Mouse (Mus musculus): ENCODE results near the gene Olfr638. TPM values are rescaled to one million over a fixed set of nuclear protein-coding genes. Genes with fewer than 3 reads are reported as not detected.

The Olfr638 gene
- polyA plus RNA-seq, 1 experiment from 2014 or later: not detected

Other genes with a start within 250 kb of the Olfr638 start
- not detected in 2 replicates for gene Olfr630, start 241.4 kb upstream of the Olfr638 start, polyA plus RNA-seq (2015; fragmentation: Nextera tagmentation; extraction: Ambion mirVana)
- gene Olfr69, start 227.2 kb upstream of the Olfr638 start, polyA plus RNA-seq (2015; fragmentation: Nextera tagmentation; extraction: Ambion mirVana): not detected in 2 replicates
- not detected in 2 replicates for gene Olfr68, start 219.0 kb upstream of the Olfr638 start, polyA plus RNA-seq (2015; fragmentation: Nextera tagmentation; extraction: Ambion mirVana)
- not detected in 2 replicates for gene Olfr67, start 206.9 kb upstream of the Olfr638 start, polyA plus RNA-seq (2015; fragmentation: Nextera tagmentation; extraction: Ambion mirVana)
- 1,810 and 1,860 TPM in 2 replicates for gene Hbb-bt, start 184.8 kb upstream of the Olfr638 start, polyA plus RNA-seq (2015; fragmentation: Nextera tagmentation; extraction: Ambion mirVana)
- gene Hbb-bs, start 170.7 kb upstream of the Olfr638 start, polyA plus RNA-seq (2015; fragmentation: Nextera tagmentation; extraction: Ambion mirVana): 3,715 and 3,820 TPM in 2 replicates
- not detected in 2 replicates for gene Hbb-bh2, start 158.2 kb upstream of the Olfr638 start, polyA plus RNA-seq (2015; fragmentation: Nextera tagmentation; extraction: Ambion mirVana)
- 61.1 and 82.5 TPM in 2 replicates for gene Hbb-bh1, start 155.6 kb upstream of the Olfr638 start, polyA plus RNA-seq (2015; fragmentation: Nextera tagmentation; extraction: Ambion mirVana)
- gene Hbb-y, start 145.5 kb upstream of the Olfr638 start, polyA plus RNA-seq (2015; fragmentation: Nextera tagmentation; extraction: Ambion mirVana): 6,754 and 6,825 TPM in 2 replicates
- not detected in 2 replicates for gene Olfr66, start 112.5 kb upstream of the Olfr638 start, polyA plus RNA-seq (2015; fragmentation: Nextera tagmentation; extraction: Ambion mirVana)
- not detected in 2 replicates for gene Olfr64, start 104.3 kb upstream of the Olfr638 start, polyA plus RNA-seq (2015; fragmentation: Nextera tagmentation; extraction: Ambion mirVana)
- gene Olfr65, start 95.3 kb upstream of the Olfr638 start, polyA plus RNA-seq (2015; fragmentation: Nextera tagmentation; extraction: Ambion mirVana): not detected in 2 replicates
- not detected in 2 replicates for gene Olfr631, start 69.9 kb upstream of the Olfr638 start, polyA plus RNA-seq (2015; fragmentation: Nextera tagmentation; extraction: Ambion mirVana)
- gene Olfr632, start 64.4 kb upstream of the Olfr638 start, polyA plus RNA-seq (2015; fragmentation: Nextera tagmentation; extraction: Ambion mirVana): not detected in 2 replicates
- not detected in 2 replicates for gene Olfr633, start 54.3 kb upstream of the Olfr638 start, polyA plus RNA-seq (2015; fragmentation: Nextera tagmentation; extraction: Ambion mirVana)
- gene Olfr635, start 27.6 kb upstream of the Olfr638 start, polyA plus RNA-seq (2015; fragmentation: Nextera tagmentation; extraction: Ambion mirVana): not detected in 2 replicates
- gene Olfr639, start 18.6 kb downstream of the Olfr638 start, polyA plus RNA-seq (2015; fragmentation: Nextera tagmentation; extraction: Ambion mirVana): 0.04 TPM in 1 of 2 replicates, not detected in the other
- not detected in 2 replicates for gene Olfr640, start 26.8 kb downstream of the Olfr638 start, polyA plus RNA-seq (2015; fragmentation: Nextera tagmentation; extraction: Ambion mirVana)
- gene Olfr641, start 36.7 kb downstream of the Olfr638 start, polyA plus RNA-seq (2015; fragmentation: Nextera tagmentation; extraction: Ambion mirVana): not detected in 2 replicates
- gene Olfr642, start 53.9 kb downstream of the Olfr638 start, polyA plus RNA-seq (2015; fragmentation: Nextera tagmentation; extraction: Ambion mirVana): not detected in 2 replicates
- gene 4930516K23Rik, start 62.7 kb downstream of the Olfr638 start, polyA plus RNA-seq (2015; fragmentation: Nextera tagmentation; extraction: Ambion mirVana): not detected in 2 replicates
- gene Olfr644, start 73.1 kb downstream of the Olfr638 start, polyA plus RNA-seq (2015; fragmentation: Nextera tagmentation; extraction: Ambion mirVana): 0.05 TPM in 1 of 2 replicates, not detected in the other
- gene Olfr645, start 86.7 kb downstream of the Olfr638 start, polyA plus RNA-seq (2015; fragmentation: Nextera tagmentation; extraction: Ambion mirVana): not detected in 2 replicates
- gene Olfr646, start 106.1 kb downstream of the Olfr638 start, polyA plus RNA-seq (2015; fragmentation: Nextera tagmentation; extraction: Ambion mirVana): not detected in 2 replicates
- not detected in 2 replicates for gene Ubqln5, start 131.1 kb downstream of the Olfr638 start, polyA plus RNA-seq (2015; fragmentation: Nextera tagmentation; extraction: Ambion mirVana)
- not detected in 2 replicates for gene Olfr643, start 138.7 kb downstream of the Olfr638 start, polyA plus RNA-seq (2015; fragmentation: Nextera tagmentation; extraction: Ambion mirVana)
- not detected in 2 replicates for gene Ubqln3, start 144.5 kb downstream of the Olfr638 start, polyA plus RNA-seq (2015; fragmentation: Nextera tagmentation; extraction: Ambion mirVana)
- gene Ubqlnl, start 151.8 kb downstream of the Olfr638 start, polyA plus RNA-seq (2015; fragmentation: Nextera tagmentation; extraction: Ambion mirVana): not detected in 2 replicates
- gene Olfm5, start 166.1 kb downstream of the Olfr638 start, polyA plus RNA-seq (2015; fragmentation: Nextera tagmentation; extraction: Ambion mirVana): not detected in 2 replicates
- 0.13 and 0.22 TPM in 2 replicates for gene Olfr648, start 184.6 kb downstream of the Olfr638 start, polyA plus RNA-seq (2015; fragmentation: Nextera tagmentation; extraction: Ambion mirVana)
- not detected in 2 replicates for gene Olfr649, start 197.2 kb downstream of the Olfr638 start, polyA plus RNA-seq (2015; fragmentation: Nextera tagmentation; extraction: Ambion mirVana)
- 1.1 and 1.4 TPM in 2 replicates for gene Trim6, start 220.0 kb downstream of the Olfr638 start, polyA plus RNA-seq (2015; fragmentation: Nextera tagmentation; extraction: Ambion mirVana)
- gene Trim34a, start 245.7 kb downstream of the Olfr638 start, polyA plus RNA-seq (2015; fragmentation: Nextera tagmentation; extraction: Ambion mirVana): 1.4 TPM in 2 replicates